Mouse (Mus musculus) limb, embryonic 15.5 days (tissue): ENCODE measurements around the gene St3gal2. TPM values are rescaled to one million over a fixed set of nuclear protein-coding genes. Genes with fewer than 3 reads are reported as not detected.
A peak's percentile ranks its signal among the peaks of the same experiment; 100 is the strongest.

ENCODE experiments used
- ATAC-seq: fragments of 200-750 bp; cut with Nextera tagmentation; 2 replicates; pipeline ENCODE4 v1.8.0; 2017; ENCODE audit warnings: low read depth, moderate TSS enrichment; ENCODE audit not compliant: insufficient number of reproducible peaks, low FRiP score, low TSS enrichment
- H3K27ac ChIP-seq: fragments of 300-500 bp; sonication (generic); 2 replicates; pipeline ENCODE4 v1.5.1; 2015; ENCODE audit warnings: moderate library complexity, mild to moderate bottlenecking, inconsistent platforms
- H3K27me3 ChIP-seq: fragments of 300-500 bp; sonication (generic); 2 replicates; pipeline ENCODE4 v1.6.1; 2015; ENCODE audit warnings: inconsistent platforms
- H3K36me3 ChIP-seq: fragments of 300-500 bp; sonication (generic); 2 replicates; pipeline ENCODE4 v1.6.1; 2015; ENCODE audit warnings: inconsistent platforms
- H3K4me1 ChIP-seq: fragments of 300-500 bp; sonication (generic); 2 replicates; pipeline ENCODE4 v1.6.1; 2015; ENCODE audit warnings: inconsistent platforms
- H3K4me2 ChIP-seq: fragments of 300-500 bp; sonication (generic); 2 replicates; pipeline ENCODE4 v1.6.1; 2015; ENCODE audit warnings: mild to moderate bottlenecking, inconsistent platforms
- H3K4me3 ChIP-seq: fragments of 300-500 bp; sonication (generic); 2 replicates; pipeline ENCODE4 v1.5.1; 2015; ENCODE audit warnings: mild to moderate bottlenecking, inconsistent platforms
- H3K9ac ChIP-seq: fragments of 300-500 bp; sonication (generic); 2 replicates; pipeline ENCODE4 v1.6.1; 2015; ENCODE audit warnings: inconsistent platforms
- H3K9me3 ChIP-seq: fragments of 300-500 bp; sonication (generic); 2 replicates; pipeline ENCODE4 v1.6.1; 2016; ENCODE audit warnings: inconsistent platforms
- WGBS: fragments of 180-500 bp; shearing (Covaris S2); methylation state at CpG from one replicate; pipeline ENCODE4 v1.1.7; 2015; 5-methylcytosine and 5-hydroxymethylcytosine counted together
- polyA plus RNA-seq: library from polyadenylated mRNA; unstranded; fragments of >200 nt; fragmentation: Nextera tagmentation; extraction: Ambion mirVana; gene quantifications from 2 replicates; pipeline ENCODE4 v1.2.1, GENCODE M21; 2015

Gene St3gal2
- 29.6 and 32.6 TPM in 2 replicates for polyA plus RNA-seq

- 0 out of 2 replicates have a peak, but pooled peaks cover 3% of the 10 kb centered on the region for H3K36me3 ChIP-seq
- ATAC-seq: peak; percentile 99
- peak within 1 kb of the TSS; percentile 76 for H3K4me2 ChIP-seq
- WGBS: under 1% methylated on average over 16 of the region's 36 CpGs
- peak within 1 kb of the TSS; percentile 79 for H3K9ac ChIP-seq
- H3K4me3 ChIP-seq: peak within 1 kb of the TSS; percentile 79
- no peaks in the 10 kb centered on the region for H3K9me3 ChIP-seq
- peaks cover 30% of the 10 kb centered on the region for H3K4me1 ChIP-seq
- peak within 1 kb of the TSS; percentile 89 for H3K27ac ChIP-seq
- no peaks in the 10 kb centered on the region for H3K27me3 ChIP-seq
Measured at GRCm38 (mm10) chr8:110919341-110920031, at the start of gene St3gal2. St3gal2 (plus strand) TSS chr8:110919922.

GRCm38 (mm10) chr8:110870501-110870900 lies 49.2 kb upstream of the St3gal2 start:
- Histone ChIP-seq H3K27ac (no peak overlapping the region), H3K4me3 (no peak overlapping the region), H3K4me1 (no peaks in the 10 kb centered on the region), H3K36me3 (peaks cover 95% of the 10 kb centered on the region), H3K27me3 (no peaks in the 10 kb centered on the region), H3K4me2 (no peak overlapping the region), H3K9ac (no peak overlapping the region), H3K9me3 (no peaks in the 10 kb centered on the region)
- no peak for ATAC-seq
- 98% methylated on average over 2 of the region's 2 CpGs for WGBS

GRCm38 (mm10) chr8:110877862-110878261 lies 41.9 kb upstream of the St3gal2 start:
- H3K27ac ChIP-seq: no peak overlapping the region
- no peaks in the 10 kb centered on the region for H3K9me3 ChIP-seq
- no peak overlapping the region for H3K4me2 ChIP-seq
- no peaks in the 10 kb centered on the region for H3K27me3 ChIP-seq
- no peak overlapping the region for H3K4me3 ChIP-seq
- ATAC-seq: no peak
- 66% methylated on average over 4 of the region's 4 CpGs for WGBS
- H3K4me1 ChIP-seq: no peaks in the 10 kb centered on the region
- peaks cover 92% of the 10 kb centered on the region for H3K36me3 ChIP-seq
- no peak overlapping the region for H3K9ac ChIP-seq

- no peak overlapping the region for H3K4me3 ChIP-seq
- peaks cover 95% of the 10 kb centered on the region for H3K36me3 ChIP-seq
- no peaks in the 10 kb centered on the region for H3K4me1 ChIP-seq
- no peaks in the 10 kb centered on the region for H3K9me3 ChIP-seq
- H3K4me2 ChIP-seq: no peak overlapping the region
- WGBS: 92% methylated on average over 10 of the region's 10 CpGs
- no peak overlapping the region for H3K27ac ChIP-seq
- no peak for ATAC-seq
- no peaks in the 10 kb centered on the region for H3K27me3 ChIP-seq
- no peak overlapping the region for H3K9ac ChIP-seq
Measured at GRCm38 (mm10) chr8:110881741-110882310, 37.9 kb upstream of the St3gal2 start.

- Histone ChIP-seq H3K4me3 (no peak overlapping the region), H3K36me3 (peaks cover 97% of the 10 kb centered on the region), H3K27ac (no peak overlapping the region), H3K4me1 (no peaks in the 10 kb centered on the region), H3K9me3 (no peaks in the 10 kb centered on the region), H3K27me3 (no peaks in the 10 kb centered on the region), H3K9ac (no peak overlapping the region), H3K4me2 (no peak overlapping the region)
- no peak for ATAC-seq
- 95% methylated on average over 18 of the region's 18 CpGs for WGBS
Measured at GRCm38 (mm10) chr8:110883824-110884223, 35.9 kb upstream of the St3gal2 start.

GRCm38 (mm10) chr8:110886634-110887033 lies 33.1 kb upstream of the St3gal2 start:
- H3K36me3 ChIP-seq: peaks cover 90% of the 10 kb centered on the region
- H3K4me1 ChIP-seq: no peaks in the 10 kb centered on the region
- H3K9ac ChIP-seq: no peak overlapping the region
- no peak for ATAC-seq
- WGBS: 85% methylated on average over 3 of the region's 3 CpGs
- no peak overlapping the region for H3K4me2 ChIP-seq
- H3K27ac ChIP-seq: no peak overlapping the region
- no peaks in the 10 kb centered on the region for H3K27me3 ChIP-seq
- no peaks in the 10 kb centered on the region for H3K9me3 ChIP-seq
- H3K4me3 ChIP-seq: no peak overlapping the region

- H3K36me3 ChIP-seq: peaks cover 82% of the 10 kb centered on the region
- H3K9me3 ChIP-seq: no peaks in the 10 kb centered on the region
- WGBS: 88% methylated on average over 10 of the region's 10 CpGs
- H3K27me3 ChIP-seq: no peaks in the 10 kb centered on the region
- ATAC-seq: no peak
- no peaks in the 10 kb centered on the region for H3K4me1 ChIP-seq
- no peak overlapping the region for H3K4me3 ChIP-seq
- H3K4me2 ChIP-seq: no peak overlapping the region
- no peak overlapping the region for H3K9ac ChIP-seq
- no peak overlapping the region for H3K27ac ChIP-seq
Measured at GRCm38 (mm10) chr8:110887551-110887950, 32.2 kb upstream of the St3gal2 start.

GRCm38 (mm10) chr8:110888441-110888840 lies 31.3 kb upstream of the St3gal2 start:
- WGBS: 94% methylated on average over 8 of the region's 8 CpGs
- Histone ChIP-seq H3K36me3 (peaks cover 82% of the 10 kb centered on the region), H3K9me3 (no peaks in the 10 kb centered on the region), H3K4me2 (no peak overlapping the region), H3K27me3 (no peaks in the 10 kb centered on the region), H3K4me1 (no peaks in the 10 kb centered on the region), H3K27ac (no peak overlapping the region), H3K9ac (no peak overlapping the region), H3K4me3 (no peak overlapping the region)
- ATAC-seq: no peak

GRCm38 (mm10) chr8:110888860-110889259 lies 30.9 kb upstream of the St3gal2 start:
- Histone ChIP-seq H3K4me1 (no peaks in the 10 kb centered on the region), H3K36me3 (peaks cover 82% of the 10 kb centered on the region), H3K27me3 (no peaks in the 10 kb centered on the region), H3K4me3 (no peak overlapping the region), H3K9me3 (no peaks in the 10 kb centered on the region), H3K27ac (peak overlapping the region; percentile 22; the same call in 1 of the 2 replicates), H3K9ac (no peak overlapping the region), H3K4me2 (no peak overlapping the region)
- WGBS: 89% methylated on average over 16 of the region's 16 CpGs
- ATAC-seq: no peak

GRCm38 (mm10) chr8:110889904-110890470 lies 29.7 kb upstream of the St3gal2 start:
- Histone ChIP-seq H3K27ac (peak overlapping the region; percentile 11; the same call in 1 of the 2 replicates), H3K4me2 (no peak overlapping the region), H3K4me3 (no peak overlapping the region), H3K9ac (no peak overlapping the region), H3K27me3 (no peaks in the 10 kb centered on the region), H3K9me3 (no peaks in the 10 kb centered on the region), H3K4me1 (no peaks in the 10 kb centered on the region), H3K36me3 (peaks cover 81% of the 10 kb centered on the region)
- ATAC-seq: no peak
- WGBS: 72% methylated on average over 12 of the region's 12 CpGs

GRCm38 (mm10) chr8:110892040-110892439 lies 27.7 kb upstream of the St3gal2 start:
- H3K9ac ChIP-seq: no peak overlapping the region
- no peak overlapping the region for H3K4me3 ChIP-seq
- no peaks in the 10 kb centered on the region for H3K9me3 ChIP-seq
- no peak overlapping the region for H3K27ac ChIP-seq
- H3K4me1 ChIP-seq: no peaks in the 10 kb centered on the region
- peaks cover 70% of the 10 kb centered on the region for H3K36me3 ChIP-seq
- no peak for ATAC-seq
- WGBS: 83% methylated on average over 7 of the region's 7 CpGs
- no peak overlapping the region for H3K4me2 ChIP-seq
- no peaks in the 10 kb centered on the region for H3K27me3 ChIP-seq

- Histone ChIP-seq H3K9me3 (no peaks in the 10 kb centered on the region), H3K4me3 (no peak overlapping the region), H3K27me3 (no peaks in the 10 kb centered on the region), H3K4me2 (no peak overlapping the region), H3K9ac (no peak overlapping the region), H3K4me1 (no peaks in the 10 kb centered on the region), H3K27ac (no peak overlapping the region), H3K36me3 (peaks cover 70% of the 10 kb centered on the region)
- no peak for ATAC-seq
- WGBS: 93% methylated on average over 2 of the region's 2 CpGs
Measured at GRCm38 (mm10) chr8:110892913-110893312, 26.8 kb upstream of the St3gal2 start.
